Mouse (Mus musculus) G1E (cell line): Measurements from ENCODE around the gene Chad.

Experiments
- CTCF ChIP-seq: IDR thresholded peaks from 2 replicates; pipeline ENCODE4 v1.5.1; 2012; ENCODE audit warnings: low read depth, low read length, inconsistent platforms, mixed read lengths
- GATA1 ChIP-seq: IDR thresholded peaks from 2 replicates; pipeline ENCODE4 v1.6.1; 2012; ENCODE audit warnings: borderline replicate concordance, low read length, inconsistent platforms, mixed read lengths
- GATA2 ChIP-seq: IDR thresholded peaks from 2 replicates; pipeline ENCODE4 v1.6.1; 2012; ENCODE audit warnings: low read depth, low read length, inconsistent platforms, borderline replicate concordance
- POLR2AphosphoS5 ChIP-seq: IDR thresholded peaks from 2 replicates; pipeline ENCODE4 v1.6.1; 2012; ENCODE audit warnings: low read depth, low read length, inconsistent platforms; ENCODE audit not compliant: insufficient replicate concordance
- TAL1 ChIP-seq: conservative IDR thresholded peaks from 2 replicates; pipeline ENCODE4 v1.6.1; 2012; ENCODE audit warnings: low read depth, low read length, inconsistent platforms, mixed read lengths

- TF ChIP-seq CTCF: no peak
- TF ChIP-seq GATA1: no peak
- TF ChIP-seq POLR2AphosphoS5: no peak
- no peak for TF ChIP-seq GATA2
- TF ChIP-seq TAL1: no peak
Observed at GRCm38 (mm10) chr11:94550442-94550744, 14.5 kb upstream of the Chad start.
